Mouse (Mus musculus) right cerebral cortex, adult 2 months (tissue): ENCODE data around the gene Pibf1.

Experiments
- DNase-seq, 2 experiments: peaks; one replicate each; pipeline ENCODE4 v3.0.0; 2021 to 2022; ENCODE audit warnings: low spot score in 2 of 2

The Pibf1 gene

DNA sequence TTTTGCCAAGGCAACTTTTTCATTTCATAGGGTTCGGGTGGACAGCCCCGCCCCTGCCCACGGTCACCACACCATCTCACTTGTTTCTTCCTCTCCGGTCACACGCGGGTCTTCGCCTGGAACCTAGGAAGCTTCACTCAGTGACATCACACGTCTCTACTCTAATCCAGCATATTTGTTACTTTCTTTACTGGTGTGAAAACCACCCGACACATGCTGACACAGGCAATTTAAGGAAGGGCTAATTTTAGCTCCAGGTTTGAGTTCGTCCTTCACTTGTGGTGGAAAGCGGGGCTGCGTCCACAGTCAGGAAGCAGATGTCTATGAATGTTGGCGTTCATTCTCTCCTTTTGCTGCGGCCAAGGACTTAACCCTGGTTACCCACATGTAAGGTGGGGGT is 166.6 kb downstream of the Pibf1 start:
- no peak for DNase-seq

- DNase-seq: no peak
Measured at GRCm38 (mm10) chr14:99266749-99267148, 167.5 kb downstream of the Pibf1 start.

- no peak for DNase-seq
Measured at GRCm38 (mm10) chr14:99274056-99274455, 174.8 kb downstream of the Pibf1 start.

DNA sequence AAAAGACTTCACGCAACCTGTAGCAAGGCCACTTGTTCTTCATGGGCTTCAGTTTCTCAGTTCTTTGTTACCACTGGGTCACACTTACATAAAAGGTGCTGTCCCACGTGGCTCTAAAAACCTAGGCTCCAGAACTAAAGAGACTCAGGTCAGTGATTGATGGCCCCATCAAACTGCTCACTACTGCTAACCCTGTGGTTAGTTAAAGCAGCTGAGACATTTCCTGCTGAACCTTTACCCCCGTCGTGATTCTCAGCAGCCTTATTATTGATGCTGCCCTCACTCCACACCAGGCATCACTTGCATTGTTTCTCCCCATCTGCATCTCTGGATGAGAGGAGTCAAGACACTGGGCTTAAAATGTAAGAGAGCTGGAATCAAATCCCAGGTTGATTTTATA is 176.6 kb downstream of the Pibf1 start:
- DNase-seq: no peak

GRCm38 (mm10) chr14:99278312-99278711 is 179.1 kb downstream of the Pibf1 start:
- no peak for DNase-seq

DNA sequence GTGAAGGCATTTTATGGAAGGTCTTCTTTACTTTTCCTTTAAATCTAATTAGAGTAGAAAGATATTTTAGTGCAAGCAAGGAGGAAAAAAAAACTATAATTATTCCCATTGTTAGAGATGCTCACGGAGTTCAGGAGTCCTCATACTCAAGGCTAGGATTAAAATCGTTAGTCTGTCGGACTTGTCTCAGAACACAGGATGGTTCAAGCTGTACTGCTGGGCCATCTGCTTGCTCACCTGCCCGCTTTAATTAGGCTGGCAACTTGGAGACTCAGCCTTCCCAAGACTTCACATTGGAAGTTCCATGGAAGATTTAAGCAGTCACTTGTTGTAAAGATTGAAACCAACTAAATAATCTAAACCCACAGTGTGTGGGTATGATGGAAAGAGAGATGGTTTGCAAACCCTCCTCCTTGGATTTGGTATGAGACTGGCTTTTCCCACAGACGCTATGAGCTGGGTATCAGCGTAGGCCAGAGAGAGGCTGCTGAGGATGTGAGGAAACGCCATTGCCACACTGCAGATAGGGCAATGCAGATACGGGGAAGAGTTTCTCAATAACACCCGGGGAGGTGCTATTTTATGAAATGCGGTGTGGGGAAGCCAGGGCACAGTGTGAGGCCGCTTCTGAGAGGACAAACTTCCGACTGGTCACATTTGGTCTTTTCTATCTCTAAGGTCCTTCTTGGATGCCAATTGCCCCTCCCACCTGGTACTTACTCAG is 179.7 kb downstream of the Pibf1 start:
- DNase-seq: no peak

- no peak for DNase-seq
Measured at GRCm38 (mm10) chr14:99280399-99280798, 181.2 kb downstream of the Pibf1 start.

DNA sequence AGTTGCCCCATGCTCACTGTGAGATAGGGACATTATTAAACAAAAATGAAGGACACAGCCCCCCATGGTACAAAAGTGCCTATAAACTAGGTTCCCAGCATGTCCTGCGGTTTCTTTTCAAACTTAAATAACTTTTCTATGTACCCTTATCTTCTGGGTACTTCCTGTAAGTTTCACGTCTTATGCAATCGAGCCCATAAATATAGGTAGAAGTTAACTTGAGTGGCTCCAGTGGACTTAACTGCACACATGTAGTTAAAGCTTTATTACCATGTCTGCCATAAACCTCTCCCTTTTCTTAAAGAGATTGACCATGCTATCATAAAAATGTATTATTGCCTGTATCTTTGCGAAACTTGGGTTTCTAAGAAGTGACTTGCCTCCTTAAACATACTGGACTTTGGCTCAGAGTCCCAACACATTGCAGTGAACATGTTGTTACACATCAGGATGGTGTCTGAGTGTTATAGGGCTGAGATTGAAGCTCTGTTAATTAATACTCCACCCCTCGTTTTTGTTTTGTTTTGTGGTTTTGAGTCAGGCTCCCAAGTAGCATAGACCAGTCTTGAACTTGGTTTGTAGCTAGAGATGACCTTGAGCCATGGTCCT is 181.7 kb downstream of the Pibf1 start:
- DNase-seq: no peak

DNA sequence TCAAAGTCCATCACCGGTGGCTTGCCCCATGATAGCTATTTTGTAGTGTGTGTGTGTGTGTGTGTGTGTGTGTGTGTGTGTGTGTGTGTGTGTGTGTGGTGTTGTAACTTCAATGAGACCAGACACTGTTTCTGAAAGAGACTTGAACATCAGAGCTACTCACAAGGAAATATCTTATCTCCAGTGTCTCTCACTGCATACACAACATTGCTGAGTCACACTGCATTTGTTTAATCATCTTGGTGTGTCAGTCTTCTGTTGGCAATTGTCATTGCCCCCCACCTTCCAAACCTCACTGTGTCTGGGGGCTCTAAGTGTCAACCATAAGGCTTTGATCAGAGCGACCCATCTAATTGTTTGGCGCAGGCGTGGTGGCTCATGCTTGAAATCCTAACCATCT is 186.3 kb downstream of the Pibf1 start:
- DNase-seq: no peak

DNA sequence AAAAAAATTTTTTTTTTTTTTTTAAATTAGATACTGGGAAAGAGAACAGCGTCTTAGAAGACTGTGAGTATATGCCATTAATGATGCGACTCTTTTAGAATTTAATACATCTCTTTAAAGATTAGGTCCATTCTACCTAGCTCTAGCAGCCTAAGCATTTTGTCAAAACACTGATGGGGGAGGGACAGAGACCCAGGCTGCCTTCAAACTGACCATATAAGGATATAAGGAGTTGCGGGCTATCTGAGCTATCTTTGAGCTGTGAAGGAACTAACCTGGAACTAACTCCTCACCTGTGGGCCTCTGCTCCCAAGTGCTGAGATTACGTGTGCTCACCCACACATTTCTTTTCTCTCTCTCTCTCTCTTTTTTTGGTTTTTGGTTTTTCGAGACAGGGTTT is 193.0 kb downstream of the Pibf1 start:
- DNase-seq: no peak

DNA sequence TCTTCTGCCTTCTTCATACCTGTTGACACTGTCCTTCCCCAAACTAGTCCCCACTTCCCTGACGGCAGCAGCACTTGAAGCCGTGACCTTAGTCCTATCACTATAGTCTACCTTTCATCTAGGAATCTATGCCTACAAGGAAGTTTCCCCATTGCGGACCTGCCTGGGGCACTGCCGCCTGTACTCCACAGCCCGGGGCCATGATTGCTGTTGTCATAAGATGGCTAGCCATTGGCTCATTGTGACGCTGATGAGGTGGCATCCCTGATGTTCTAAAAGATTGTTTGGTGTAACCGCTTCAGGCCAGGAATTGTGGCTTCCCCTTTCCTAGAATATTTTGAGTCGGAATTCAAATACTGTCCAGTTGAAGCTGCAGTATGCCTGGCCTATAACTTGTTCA is 195.2 kb downstream of the Pibf1 start:
- no peak for DNase-seq

DNA sequence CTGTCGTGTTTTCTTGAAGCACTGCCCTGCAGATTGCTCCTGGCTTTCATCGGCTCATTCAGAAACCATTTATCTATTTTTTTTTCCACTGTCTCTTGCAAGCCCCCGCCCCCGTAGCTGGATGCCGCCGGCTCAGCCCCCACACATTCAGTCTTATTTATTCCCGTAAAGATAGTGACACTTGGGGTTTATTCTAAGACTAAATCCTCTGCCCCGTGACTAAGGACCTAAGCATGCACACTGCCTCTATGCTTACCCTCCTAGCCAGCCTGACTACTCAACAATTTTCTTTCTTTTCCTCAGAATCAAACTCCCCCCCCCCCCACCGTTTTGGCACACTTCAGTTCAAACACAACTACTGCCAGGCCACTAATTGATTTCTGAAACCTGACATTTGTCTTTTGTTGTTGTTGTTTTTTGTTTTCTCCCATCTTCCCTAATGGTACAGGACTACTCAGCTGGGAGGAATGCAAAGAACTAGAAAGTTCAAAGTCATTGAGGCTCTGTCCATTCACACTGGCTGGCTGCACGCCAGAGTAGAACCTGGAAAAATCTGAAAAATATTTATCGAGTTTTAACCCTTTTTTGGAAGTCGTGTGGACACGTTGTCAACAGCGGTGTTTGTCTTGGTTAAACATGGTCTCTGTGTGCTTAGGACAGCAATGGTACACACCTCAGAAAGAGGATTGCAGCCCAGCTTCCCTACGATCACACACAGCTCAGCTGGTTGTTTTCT is 196.6 kb downstream of the Pibf1 start:
- DNase-seq: peak in 1 of 2 experiments; percentile 44

DNA sequence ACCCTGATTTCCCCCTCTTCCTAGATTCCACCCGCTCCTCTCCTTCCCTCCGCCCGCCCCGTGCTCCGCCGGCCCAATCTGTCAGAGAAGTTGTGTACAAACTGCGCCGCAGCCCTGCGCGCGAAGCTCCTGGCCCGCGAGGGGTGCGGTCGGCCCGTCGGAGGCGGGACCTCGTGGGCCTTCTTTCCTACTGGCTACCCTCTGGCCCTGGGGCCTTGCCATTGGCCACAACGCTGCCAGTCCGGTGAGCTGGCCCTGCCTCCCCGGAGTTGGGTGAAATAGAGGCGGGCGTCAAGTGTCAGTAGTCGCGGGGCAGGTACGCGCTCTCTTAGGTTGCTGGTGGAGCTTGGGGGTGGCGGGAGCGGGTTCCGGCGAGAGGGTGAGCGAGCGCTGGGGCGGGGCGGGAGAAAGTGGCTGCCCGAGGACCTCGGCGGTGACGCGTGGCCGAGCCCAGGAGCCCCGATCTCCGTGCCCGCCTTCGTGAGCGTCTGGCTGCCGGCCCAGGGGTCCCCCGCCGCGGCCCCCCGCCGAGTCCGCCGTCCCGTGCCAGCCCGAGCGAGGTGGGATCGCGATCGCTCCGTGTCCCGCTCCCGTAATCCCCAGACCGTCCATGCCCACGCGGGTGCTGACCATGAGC is 199.3 kb downstream of the Pibf1 start, which contains the start of gene Klf5:
TSS of gene Klf5 (plus strand) at position 307 of the 637 bp plus-strand sequence.
- DNase-seq: peak; percentile 91 to 92

DNA sequence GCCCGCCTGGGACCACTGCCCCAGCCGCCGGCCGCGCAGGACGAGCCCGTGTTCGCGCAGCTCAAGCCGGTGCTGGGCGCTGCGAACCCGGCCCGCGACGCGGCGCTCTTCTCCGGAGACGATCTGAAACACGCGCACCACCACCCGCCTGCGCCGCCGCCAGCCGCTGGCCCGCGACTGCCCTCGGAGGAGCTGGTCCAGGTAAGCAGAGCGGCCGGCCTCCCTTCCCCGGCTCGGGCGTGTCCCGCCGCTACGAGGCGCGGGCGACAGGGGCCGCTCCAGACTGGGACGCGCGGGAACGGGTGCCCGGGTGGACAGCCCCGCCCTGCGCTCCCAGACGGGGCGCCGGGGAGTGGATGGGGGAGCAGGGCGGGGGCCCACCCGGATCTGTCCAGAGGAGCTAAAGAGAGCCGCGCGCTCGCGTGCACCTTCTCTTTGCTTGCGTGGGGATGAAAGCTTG is 199.8 kb downstream of the Pibf1 start:
- DNase-seq: peak; percentile 40 to 46

GRCm38 (mm10) chr14:99299701-99300191 is 200.5 kb downstream of the Pibf1 start:
- DNase-seq: peak; percentile 58 to 70

DNA sequence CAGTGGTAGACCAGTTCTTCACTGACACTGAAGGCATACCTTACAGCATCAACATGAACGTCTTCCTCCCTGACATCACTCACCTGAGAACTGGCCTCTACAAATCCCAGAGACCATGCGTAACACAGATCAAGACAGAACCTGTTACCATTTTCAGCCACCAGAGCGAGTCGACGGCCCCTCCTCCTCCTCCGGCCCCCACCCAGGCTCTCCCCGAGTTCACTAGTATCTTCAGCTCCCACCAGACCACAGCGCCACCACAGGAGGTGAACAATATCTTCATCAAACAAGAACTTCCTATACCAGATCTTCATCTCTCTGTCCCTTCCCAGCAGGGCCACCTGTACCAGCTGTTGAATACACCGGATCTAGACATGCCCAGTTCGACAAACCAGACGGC is 202.2 kb downstream of the Pibf1 start:
- no peak for DNase-seq
